Comparison of ENCODE assay signal across 13 mouse cellular contexts in the genomic region with DNA sequence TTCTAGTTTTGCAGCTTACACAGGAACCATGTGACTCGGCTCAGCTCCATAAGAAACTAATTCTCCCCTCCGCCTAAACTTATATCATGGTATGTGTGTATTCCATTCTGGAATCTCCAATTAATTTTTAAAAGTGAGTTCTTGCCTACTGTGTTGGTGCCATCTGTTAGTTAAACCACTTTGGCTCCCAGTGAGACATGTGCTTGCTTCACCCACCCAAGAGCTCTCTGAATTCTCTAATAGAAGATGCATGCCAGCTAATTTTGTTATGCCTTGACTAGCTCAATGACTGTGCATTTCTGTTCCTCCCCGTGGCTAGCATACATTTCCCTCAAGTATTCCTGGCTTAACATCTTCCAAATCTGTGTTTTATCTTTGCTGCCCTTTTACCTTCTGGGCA.
"Had no signal": no experiment of that assay in that cellular context is flagged by ENCODE, and none has a peak within 500 bp of the region (broad histone marks: within the 10 kb centered on the region; RNA-seq: fewer than 3 reads in every experiment).

No protein-coding gene starts in this region.

- H3K4me3 ChIP-seq: limb, embryonic 15.5 days; liver, embryonic 12.5 days; midbrain, embryonic 10.5 days; neural tube, embryonic 13.5 days had no signal

- H3K27ac ChIP-seq: kidney, postnatal 0 days; limb, embryonic 15.5 days; liver, embryonic 12.5 days; midbrain, embryonic 10.5 days; neural tube, embryonic 13.5 days had no signal

- DNase-seq: kidney, adult 11 months; kidney, adult 9 months; kidney, postnatal 36 days; lung, embryonic 14.5 days; lung, postnatal 10 days; lung, postnatal 4 days; midbrain, embryonic 14.5 days; thymus, postnatal 4 days had no signal

- ATAC-seq: liver, embryonic 12.5 days had no signal

- H3K4me1 ChIP-seq: limb, embryonic 15.5 days; liver, embryonic 12.5 days; midbrain, embryonic 10.5 days; neural tube, embryonic 13.5 days had no signal
